Mouse (Mus musculus): ENCODE results near the gene Gm20708. TPM values are rescaled to one million over a fixed set of nuclear protein-coding genes. Genes with fewer than 3 reads are reported as not detected.

The Gm20708 gene
- polyA plus RNA-seq, 1 experiment from 2014 or later, result 0.80 TPM

DNA sequence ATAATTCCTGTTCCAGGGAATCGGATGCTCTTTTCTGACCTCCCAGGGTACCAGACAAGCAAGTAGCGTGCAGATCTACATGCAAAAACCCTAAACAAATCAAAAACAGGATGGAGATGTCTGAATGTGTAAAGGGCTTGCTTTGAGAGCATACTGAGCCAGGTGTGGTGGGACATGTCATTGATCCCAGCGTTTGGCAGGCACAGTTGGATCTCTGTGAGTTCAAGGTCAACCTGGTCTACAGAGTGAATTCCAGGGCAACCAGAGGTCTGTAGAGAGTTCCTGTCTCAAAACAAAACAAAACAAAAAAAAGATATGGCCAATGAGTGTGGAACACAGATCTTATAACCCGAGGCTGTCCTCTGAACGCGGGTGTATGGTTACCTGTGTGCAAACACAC is 13.9 kb downstream of the Gm20708 start:
- H3K9ac ChIP-seq (ENCODE audit: low read depth, low read length), result peak overlapping the region; percentile 97; the same call in 1 of the 2 replicates
- peak overlapping the region; percentile 98 for H3K4me2 ChIP-seq
- H3K36me3 ChIP-seq (ENCODE audit: control insufficient read depth, insufficient read depth, low read length), result peaks cover 36% of the 10 kb centered on the region
- WGBS, result 93% methylated on average over 6 of the region's 6 CpGs
- H3K4me1 ChIP-seq (replicated peaks; ENCODE audit: control insufficient read depth, insufficient read depth, low read length), result peaks cover 38% of the 10 kb centered on the region
- peak overlapping the region; percentile 11; the same call in 1 of the 2 replicates for H3K27ac ChIP-seq (ENCODE audit: low read depth, low read length)
- peak overlapping the region; percentile 68 for H3K4me3 ChIP-seq (ENCODE audit: low read depth, low read length)
- ATAC-seq (replicated peaks; ENCODE audit: low FRiP score) (no peak), DNase-seq (ENCODE audit: low spot score) (no peak)
- H3K27me3 ChIP-seq (replicated peaks; ENCODE audit: control insufficient read depth, insufficient read depth, low read length), result no peaks in the 10 kb centered on the region
- H3K9me3 ChIP-seq (ENCODE audit: control insufficient read depth, low read length), result no peaks in the 10 kb centered on the region

GRCm38 (mm10) chr11:117824060-117824969 is 14.8 kb downstream of the Gm20708 start:
- H3K27me3 ChIP-seq (replicated peaks; ENCODE audit: control insufficient read depth, insufficient read depth, low read length), result no peaks in the 10 kb centered on the region
- ATAC-seq (replicated peaks; ENCODE audit: low FRiP score), result peak; percentile 59
- peak overlapping the region; percentile 98 for H3K4me2 ChIP-seq
- peak overlapping the region; percentile 68 for H3K4me3 ChIP-seq (ENCODE audit: low read depth, low read length)
- peaks cover 48% of the 10 kb centered on the region for H3K4me1 ChIP-seq (replicated peaks; ENCODE audit: control insufficient read depth, insufficient read depth, low read length)
- peak; percentile 80 for DNase-seq (ENCODE audit: low spot score)
- WGBS, result 20% methylated on average over 23 of the region's 23 CpGs
- H3K36me3 ChIP-seq (ENCODE audit: control insufficient read depth, insufficient read depth, low read length), result peaks cover 30% of the 10 kb centered on the region
- peak overlapping the region; percentile 95 for H3K27ac ChIP-seq (ENCODE audit: low read depth, low read length)
- peak overlapping the region; percentile 97 for H3K9ac ChIP-seq (ENCODE audit: low read depth, low read length)
- H3K9me3 ChIP-seq (ENCODE audit: control insufficient read depth, low read length), result no peaks in the 10 kb centered on the region

DNA sequence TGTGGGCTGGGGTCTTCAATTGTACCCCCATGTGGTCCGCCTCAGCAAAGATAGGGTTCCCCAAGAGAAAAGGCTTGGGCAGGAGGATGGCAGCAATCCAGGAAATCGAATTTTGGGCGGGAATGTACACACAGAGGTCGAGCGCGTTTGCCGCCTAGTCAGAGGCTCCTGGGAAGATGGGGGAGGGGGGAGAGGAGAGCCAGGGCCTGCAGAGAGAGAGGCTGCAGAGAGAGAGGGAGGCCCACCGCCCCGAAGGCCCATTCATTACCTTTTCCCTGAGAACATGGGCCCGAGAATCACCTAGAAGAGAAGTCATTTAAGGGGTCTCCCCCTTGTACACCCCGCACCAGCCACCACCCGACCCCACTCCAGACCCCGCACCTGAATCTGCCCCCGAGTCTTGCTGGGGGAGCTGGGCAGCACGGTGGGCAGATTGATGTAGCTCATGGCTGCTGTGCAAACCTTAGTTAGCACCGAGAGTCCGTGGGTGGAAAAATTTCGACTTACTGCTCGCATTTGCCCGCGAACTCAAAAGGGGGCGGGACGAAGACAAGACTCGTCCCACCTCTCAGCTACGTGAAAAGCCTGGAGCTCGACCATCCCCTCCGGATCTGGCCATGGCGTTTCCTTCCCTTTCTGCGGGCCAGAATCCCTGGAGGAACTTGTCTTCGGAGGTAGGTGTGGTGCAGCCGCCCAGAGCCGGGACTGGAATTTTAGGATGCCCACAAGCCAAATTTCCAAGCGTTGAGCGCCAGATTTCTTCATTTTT is 16.0 kb downstream of the Gm20708 start, which contains the start of the genes Afmid and Tk1:
Gene Afmid, plus strand, starts transcription at position 592 of the 769 bp plus-strand sequence.
Gene Tk1, minus strand, starts transcription at position 760 of the 769 bp plus-strand sequence.
- H3K4me3 ChIP-seq (ENCODE audit: low read depth, low read length), result peak within 1 kb of the TSS; percentile 68
- H3K4me2 ChIP-seq, result peak within 1 kb of the TSS; percentile 98
- H3K27ac ChIP-seq (ENCODE audit: low read depth, low read length), result peak within 1 kb of the TSS; percentile 95
- peaks cover 60% of the 10 kb centered on the region for H3K4me1 ChIP-seq (replicated peaks; ENCODE audit: control insufficient read depth, insufficient read depth, low read length)
- under 1% methylated on average over 34 of the region's 34 CpGs for WGBS
- H3K27me3 ChIP-seq (replicated peaks; ENCODE audit: control insufficient read depth, insufficient read depth, low read length), result no peaks in the 10 kb centered on the region
- no peaks in the 10 kb centered on the region for H3K9me3 ChIP-seq (ENCODE audit: control insufficient read depth, low read length)
- DNase-seq (ENCODE audit: low spot score) (peak; percentile 83), ATAC-seq (replicated peaks; ENCODE audit: low FRiP score) (peak; percentile 61)
- H3K36me3 ChIP-seq (ENCODE audit: control insufficient read depth, insufficient read depth, low read length), result peaks cover 30% of the 10 kb centered on the region
- H3K9ac ChIP-seq (ENCODE audit: low read depth, low read length), result peak within 1 kb of the TSS; percentile 97

- peak overlapping the region; percentile 97 for H3K9ac ChIP-seq (ENCODE audit: low read depth, low read length)
- no peak for DNase-seq (ENCODE audit: low spot score)
- H3K4me3 ChIP-seq (ENCODE audit: low read depth, low read length), result peak overlapping the region; percentile 68
- H3K27ac ChIP-seq (ENCODE audit: low read depth, low read length), result peak overlapping the region; percentile 95
- peaks cover 26% of the 10 kb centered on the region for H3K36me3 ChIP-seq (ENCODE audit: control insufficient read depth, insufficient read depth, low read length)
- H3K4me2 ChIP-seq, result peak overlapping the region; percentile 98
- no peaks in the 10 kb centered on the region for H3K27me3 ChIP-seq (replicated peaks; ENCODE audit: control insufficient read depth, insufficient read depth, low read length)
- no peak for ATAC-seq (replicated peaks; ENCODE audit: low FRiP score)
- H3K4me1 ChIP-seq (replicated peaks; ENCODE audit: control insufficient read depth, insufficient read depth, low read length), result peaks cover 66% of the 10 kb centered on the region
- WGBS, result 30% methylated on average over 5 of the region's 5 CpGs
- H3K9me3 ChIP-seq (ENCODE audit: control insufficient read depth, low read length), result no peaks in the 10 kb centered on the region
These were observed 16.7 kb downstream of the Gm20708 start for GRCm38 (mm10) chr11:117826164-117826563.

DNA sequence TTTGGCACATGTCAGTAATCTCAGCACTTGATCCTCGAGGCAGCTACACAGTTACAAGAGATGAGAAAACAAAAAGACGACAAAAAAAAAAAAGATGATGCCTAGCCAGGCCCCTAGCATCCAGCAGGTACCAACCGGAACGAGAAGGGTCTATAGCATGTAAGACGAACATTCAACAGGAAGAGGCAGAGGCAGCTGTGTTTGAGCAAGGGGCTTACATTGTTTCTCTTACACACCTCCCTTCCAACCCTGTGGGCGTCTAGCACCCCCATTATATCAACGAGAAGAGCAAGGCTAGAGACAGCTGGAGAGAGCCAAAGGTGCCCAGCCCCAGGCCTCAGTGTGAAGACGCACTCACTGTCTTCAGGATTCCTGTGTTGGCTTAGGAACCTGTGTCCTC is 17.4 kb downstream of the Gm20708 start:
- H3K36me3 ChIP-seq (ENCODE audit: control insufficient read depth, insufficient read depth, low read length), result peaks cover 18% of the 10 kb centered on the region
- 0 out of 2 replicates have a peak overlapping the region, but pooled peaks have one; percentile 32 for H3K27ac ChIP-seq (ENCODE audit: low read depth, low read length)
- ATAC-seq (replicated peaks; ENCODE audit: low FRiP score), result no peak
- peaks cover 71% of the 10 kb centered on the region for H3K4me1 ChIP-seq (replicated peaks; ENCODE audit: control insufficient read depth, insufficient read depth, low read length)
- no peak overlapping the region for H3K4me3 ChIP-seq (ENCODE audit: low read depth, low read length)
- no peaks in the 10 kb centered on the region for H3K9me3 ChIP-seq (ENCODE audit: control insufficient read depth, low read length)
- DNase-seq (ENCODE audit: low spot score), result no peak
- WGBS, result 67% methylated on average over 8 of the region's 8 CpGs
- no peaks in the 10 kb centered on the region for H3K27me3 ChIP-seq (replicated peaks; ENCODE audit: control insufficient read depth, insufficient read depth, low read length)
- H3K9ac ChIP-seq (ENCODE audit: low read depth, low read length), result no peak overlapping the region
- peak overlapping the region; percentile 98 for H3K4me2 ChIP-seq

DNA sequence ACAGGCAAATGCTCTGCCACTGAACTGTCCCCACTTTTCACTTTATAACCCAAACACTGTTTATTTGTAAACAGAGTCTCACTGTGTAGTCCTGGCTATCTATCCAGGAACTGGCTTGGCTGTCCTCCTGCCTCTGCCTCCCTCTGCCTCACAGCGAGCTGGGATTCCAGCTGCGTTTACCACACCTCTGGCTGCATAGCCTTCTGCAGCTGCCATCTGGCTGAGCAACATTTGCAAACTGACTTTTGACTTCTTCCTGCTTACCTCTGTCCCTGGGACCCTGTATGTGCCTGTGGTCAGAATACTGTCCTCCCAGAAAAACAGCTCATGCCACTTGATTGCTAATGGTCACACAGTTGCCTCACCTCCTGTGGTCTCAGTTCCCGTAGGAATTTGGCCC is 17.9 kb downstream of the Gm20708 start:
- DNase-seq (ENCODE audit: low spot score) (no peak), ATAC-seq (replicated peaks; ENCODE audit: low FRiP score) (no peak)
- no peaks in the 10 kb centered on the region for H3K9me3 ChIP-seq (ENCODE audit: control insufficient read depth, low read length)
- peaks cover 71% of the 10 kb centered on the region for H3K4me1 ChIP-seq (replicated peaks; ENCODE audit: control insufficient read depth, insufficient read depth, low read length)
- peaks cover 14% of the 10 kb centered on the region for H3K36me3 ChIP-seq (ENCODE audit: control insufficient read depth, insufficient read depth, low read length)
- no peaks in the 10 kb centered on the region for H3K27me3 ChIP-seq (replicated peaks; ENCODE audit: control insufficient read depth, insufficient read depth, low read length)
- no peak overlapping the region; the same call in 1 of the 2 replicates for H3K4me3 ChIP-seq (ENCODE audit: low read depth, low read length)
- WGBS, result 52% methylated on average over 3 of the region's 3 CpGs
- H3K27ac ChIP-seq (ENCODE audit: low read depth, low read length), result no peak overlapping the region
- H3K9ac ChIP-seq (ENCODE audit: low read depth, low read length), result no peak overlapping the region
- peak overlapping the region; percentile 98 for H3K4me2 ChIP-seq

DNA sequence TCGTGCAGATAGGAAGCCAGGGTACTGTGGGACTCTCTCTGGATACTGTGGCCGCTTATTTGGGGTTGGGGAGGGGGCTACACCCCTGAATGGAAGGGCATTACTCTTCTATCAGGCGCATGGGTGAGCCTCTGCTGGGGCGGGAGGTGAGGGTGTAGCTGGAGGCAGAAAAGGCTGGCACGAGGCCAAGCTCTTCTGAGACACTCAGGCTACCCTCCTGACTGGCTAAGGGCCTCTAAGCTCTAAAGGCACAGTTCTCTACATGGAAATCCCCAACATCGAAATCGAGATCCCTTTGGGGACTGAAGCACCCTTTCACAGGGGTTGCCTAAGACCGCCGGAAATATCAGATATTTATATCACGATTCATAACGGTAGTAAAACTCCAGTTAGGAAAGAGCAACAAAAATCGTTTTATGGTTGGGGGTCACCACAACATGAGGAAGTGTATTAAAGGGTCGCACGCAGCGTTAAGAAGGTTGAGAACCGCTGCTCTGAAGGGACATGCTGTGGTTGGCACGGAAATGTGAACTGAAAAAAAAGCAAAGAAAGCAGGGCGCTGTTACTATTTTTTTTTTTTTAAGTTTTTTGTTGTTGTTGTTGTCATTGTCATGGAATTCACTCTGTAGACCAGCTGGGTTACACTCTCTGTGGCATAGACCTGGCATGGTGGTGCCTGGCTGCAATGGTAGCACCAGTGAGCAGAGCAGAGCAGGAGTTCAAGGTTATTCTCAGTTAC is 18.9 kb downstream of the Gm20708 start:
- Histone ChIP-seq H3K4me1 (replicated peaks; ENCODE audit: control insufficient read depth, insufficient read depth, low read length) (peaks cover 68% of the 10 kb centered on the region), H3K9me3 (ENCODE audit: control insufficient read depth, low read length) (no peaks in the 10 kb centered on the region), H3K9ac (ENCODE audit: low read depth, low read length) (no peak overlapping the region), H3K4me2 (peak overlapping the region; percentile 46), H3K36me3 (ENCODE audit: control insufficient read depth, insufficient read depth, low read length) (peaks cover 4% of the 10 kb centered on the region), H3K4me3 (ENCODE audit: low read depth, low read length) (no peak overlapping the region), H3K27me3 (replicated peaks; ENCODE audit: control insufficient read depth, insufficient read depth, low read length) (no peaks in the 10 kb centered on the region), H3K27ac (ENCODE audit: low read depth, low read length) (peak overlapping the region; percentile 87)
- ATAC-seq (replicated peaks; ENCODE audit: low FRiP score) (no peak), DNase-seq (ENCODE audit: low spot score) (no peak)
- WGBS, result 64% methylated on average over 18 of the region's 18 CpGs
